Mouse (Mus musculus) cerebellum, adult 2 months (tissue): Measurements from ENCODE around the gene Akap2.

Experiments
- CTCF ChIP-seq: fragments of 200-500 bp; IDR thresholded peaks from 2 replicates; pipeline ENCODE4 v1.5.1; 2011; ENCODE audit warnings: low read depth, mild to moderate bottlenecking, control low read depth, low read length, moderate library complexity, borderline replicate concordance; ENCODE audit not compliant: insufficient read depth
- POLR2A ChIP-seq: fragments of 200-500 bp; IDR thresholded peaks from 2 replicates; pipeline ENCODE4 v1.6.1; 2011; ENCODE audit warnings: low read length, control low read depth, borderline replicate concordance; ENCODE audit not compliant: insufficient read depth

DNA sequence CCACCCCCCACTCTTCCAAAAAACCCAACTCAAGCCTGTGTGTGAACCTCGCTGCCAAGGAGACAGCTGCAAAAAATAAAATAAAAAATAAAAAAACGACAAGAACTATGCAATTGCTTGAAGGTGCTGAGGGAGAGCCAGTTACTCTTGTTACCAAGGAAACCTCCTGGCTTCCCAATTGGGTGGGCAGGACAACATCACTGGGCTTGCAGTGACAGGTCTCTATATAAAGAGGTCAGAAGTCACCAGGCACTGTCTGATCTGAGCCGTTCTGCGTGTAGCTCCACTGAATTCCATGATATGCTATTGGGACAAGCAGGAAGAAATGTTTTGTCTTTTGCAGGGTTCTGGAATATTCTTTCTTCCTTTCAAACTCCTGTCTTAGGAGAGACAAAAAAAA lies 722 bp upstream of the Akap2 start:
- no peak for TF ChIP-seq CTCF
- TF ChIP-seq POLR2A, result no peak
